Mouse (Mus musculus) heart, postnatal 36 days (tissue): Measurements from ENCODE around the gene Trim47. TPM values are rescaled to one million over a fixed set of nuclear protein-coding genes. Genes with fewer than 3 reads are reported as not detected.
"Not testable (repeated sequence)": the region's sequence is repeated elsewhere in the genome, so short reads cannot be mapped to it uniquely, and the experiment has no call there.

Source experiments
- DNase-seq, 2 experiments: peaks; one replicate each; pipeline ENCODE4 v3.0.0; 2021 to 2022
- intact Hi-C: fragments of 180-260 bp; cut with DNase I; formaldehyde crosslinking; loops from one replicate; pipeline ENCODE4 v1.15.1; 2025
- total RNA-seq, 2 experiments: library from RNA; stranded (reverse); gene quantifications; 2 replicates each; pipeline ENCODE4 v1.2.3; 2021

Gene Trim47
- total RNA-seq, 2 experiments from 2014 or later, result 25.2 to 34.2 TPM

- peak; percentile 84 to 87 for DNase-seq
- intact Hi-C loops, result loop anchor here (1.0 to 5.0 kb wide), 2 partner anchors 81 to 154 kb away; no protein-coding TSS in a partner anchor
These were observed 11.6 kb upstream of the Trim47 start, which contains the start of gene Mrpl38 for GRCm38 (mm10) chr11:116138468-116139138. Gene Mrpl38 (minus strand): TSS chr11:116138868.

- intact Hi-C loops, result loop anchor here (5.0 kb wide), 1 partner anchor 154 kb away; no protein-coding TSS in a partner anchor
- no peak for DNase-seq
These were observed 11.1 kb upstream of the Trim47 start for GRCm38 (mm10) chr11:116138096-116138467.

- intact Hi-C loops, result loop anchor here (5.0 kb wide), 1 partner anchor 202 kb away; the partner anchor contains the start of genes Recql5 and Sap30bp
These were observed 7.2 kb upstream of the Trim47 start for GRCm38 (mm10) chr11:116134171-116134570.

GRCm38 (mm10) chr11:116133497-116133896 is 6.5 kb upstream of the Trim47 start:
- intact Hi-C loops, result loop anchor here (5.0 kb wide), 1 partner anchor 201 kb away; the partner anchor contains the start of genes Recql5 and Sap30bp
- no peak for DNase-seq

More at GRCm38 (mm10) chr11:116134171-116134570, 7.2 kb upstream of the Trim47 start:
- no peak for DNase-seq

GRCm38 (mm10) chr11:116132366-116133333 is 5.6 kb upstream of the Trim47 start:
- DNase-seq, result no peak
- intact Hi-C loops, result loop anchor here (5.0 kb wide), 1 partner anchor 200 kb away; the partner anchor contains the start of genes Recql5 and Sap30bp

GRCm38 (mm10) chr11:116131349-116132170 is 4.5 kb upstream of the Trim47 start:
- intact Hi-C loops, result loop anchor here (2.0 to 5.0 kb wide), 2 partner anchors 101 to 199 kb away; partner anchors contain the start of genes Recql5, Sap30bp and Unk
- DNase-seq, result no peak

GRCm38 (mm10) chr11:116130488-116131205 is 3.6 kb upstream of the Trim47 start, which contains the start of gene Trim65:
Gene Trim65 (minus strand): TSS chr11:116131128.
- intact Hi-C loops, result loop anchor here (1.0 to 5.0 kb wide), 3 partner anchors 42 to 198 kb away; partner anchors contain the start of genes Recql5, Sap30bp and Unk
- DNase-seq, result peak; percentile 88 to 90

GRCm38 (mm10) chr11:116129993-116130487 is 3.0 kb upstream of the Trim47 start:
- intact Hi-C loops, result loop anchor here (1.0 to 5.0 kb wide), 4 partner anchors 19 to 198 kb away; partner anchors contain the start of genes Recql5, Sap30bp and Unk
- no peak for DNase-seq

GRCm38 (mm10) chr11:116129091-116129790 is 2.2 kb upstream of the Trim47 start:
- intact Hi-C loops, result loop anchor here (2.0 kb wide), 1 partner anchor 18 kb away; no protein-coding TSS in a partner anchor
- no peak for DNase-seq

- intact Hi-C loops, result loop anchor here (2.0 kb wide), 1 partner anchor 17 kb away; no protein-coding TSS in a partner anchor
- DNase-seq, result no peak
These were observed 976 bp upstream of the Trim47 start for GRCm38 (mm10) chr11:116127986-116128385.

- DNase-seq, result no peak
- intact Hi-C loops, result no loop called here
These were observed 749 bp downstream of the Trim47 start for GRCm38 (mm10) chr11:116126261-116126660.

- DNase-seq, intact Hi-C loops: not testable (repeated sequence)
These were observed 5.2 kb downstream of the Trim47 start for GRCm38 (mm10) chr11:116121731-116122245.

GRCm38 (mm10) chr11:116117819-116118218 is 9.2 kb downstream of the Trim47 start:
- no peak for DNase-seq
- intact Hi-C loops, result no loop called here

GRCm38 (mm10) chr11:116117241-116117640 is 9.8 kb downstream of the Trim47 start:
- intact Hi-C loops, result no loop called here
- DNase-seq, result no peak

GRCm38 (mm10) chr11:116111611-116112203 is 15.3 kb downstream of the Trim47 start:
- DNase-seq, result no peak
- intact Hi-C loops, result loop anchor here (2.0 kb wide), 1 partner anchor 17 kb away; no protein-coding TSS in a partner anchor

- intact Hi-C loops, result loop anchor here (2.0 kb wide), 1 partner anchor 18 kb away; no protein-coding TSS in a partner anchor
- DNase-seq, result no peak
These were observed 15.9 kb downstream of the Trim47 start for GRCm38 (mm10) chr11:116111067-116111466.

- intact Hi-C loops, result loop anchor here (2.0 kb wide), 1 partner anchor 18 kb away; no protein-coding TSS in a partner anchor
- no peak for DNase-seq
These were observed 16.5 kb downstream of the Trim47 start for GRCm38 (mm10) chr11:116110540-116110939.
